Comparison of ENCODE assay signal across 9 mouse cellular contexts in the genomic region with DNA sequence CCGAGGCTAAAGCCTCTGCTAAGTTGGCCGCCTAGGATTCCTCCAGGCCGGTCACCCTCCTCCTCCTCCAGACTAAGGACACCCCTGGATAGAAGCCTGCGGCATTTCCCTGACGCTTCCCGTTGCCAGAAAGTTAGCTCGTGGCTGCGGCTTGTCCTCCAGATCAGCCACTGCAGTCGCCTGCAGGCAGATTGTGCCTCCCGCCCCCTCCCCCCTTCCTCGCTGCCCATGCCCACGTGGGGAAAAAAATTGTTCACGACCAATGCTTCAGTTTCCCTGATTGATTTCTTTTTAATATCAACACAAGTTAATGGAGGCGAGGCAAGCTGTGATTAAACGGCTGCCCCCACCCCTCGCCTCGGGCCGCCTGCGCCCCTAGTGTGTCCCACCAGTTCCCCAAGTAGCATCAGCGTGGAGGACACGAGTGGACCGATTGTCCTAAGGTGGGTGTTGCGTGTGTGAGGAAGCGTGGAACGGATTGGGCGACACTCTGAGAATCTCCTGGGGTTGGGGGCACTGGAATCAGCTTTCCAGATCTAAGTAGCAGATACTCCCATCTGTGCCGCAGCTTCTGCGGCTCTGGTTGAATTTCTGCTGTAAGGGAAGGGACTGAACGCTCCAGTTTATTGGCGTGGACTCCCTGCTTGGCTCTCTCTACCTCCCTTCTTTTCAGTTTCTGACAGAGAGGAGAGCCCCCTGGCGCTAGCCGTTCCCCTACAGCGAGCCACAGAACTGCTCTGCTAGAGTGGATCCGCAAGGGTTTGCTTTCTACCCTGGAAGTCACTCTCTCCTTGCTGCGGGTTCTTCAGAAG. TPM values are rescaled to one million over a fixed set of nuclear protein-coding genes. Genes with fewer than 3 reads are reported as not detected.
DNase-seq lines count a peak whose midpoint lies in the region; ATAC-seq and TF ChIP-seq lines count a peak whose summit lies in the region.
"Had no signal": no experiment of that assay in that cellular context is flagged by ENCODE, and none has a peak within 500 bp of the region (broad histone marks: within the 10 kb centered on the region; RNA-seq: fewer than 3 reads in every experiment).

No protein-coding gene starts in this region.

- H3K36me3 ChIP-seq in ES-E14 (ENCODE audit: control insufficient read depth, insufficient read depth, low read length, poor library complexity, severe bottlenecking) (no peaks in the 10 kb centered on the region), myocyte (ENCODE audit: control insufficient read depth, insufficient read depth) (no peaks in the 10 kb centered on the region)
- H3K36me3 ChIP-seq in forebrain, embryonic 10.5 days (replicated peaks) = no peaks in the 10 kb centered on the region
- H3K36me3 ChIP-seq in hindbrain, embryonic 12.5 days = no peaks in the 10 kb centered on the region
- no peaks in the 10 kb centered on the region for H3K36me3 ChIP-seq in liver, adult 2 months (ENCODE audit: control insufficient read depth, insufficient read depth, low read length)

- TF ChIP-seq CTCF in liver, adult 2 months (IDR thresholded peaks at IDR 0.05; ENCODE audit: low read depth, low read length) = 0 out of 2 replicates have a peak, but pooled peaks have one; percentile 21

- H3K79me2 ChIP-seq in liver, adult 2 months (ENCODE audit: control insufficient read depth, insufficient read depth, low read length) = 0 out of 2 replicates have a peak, but pooled peaks cover 3% of the 10 kb centered on the region
- peaks cover 71% of the 10 kb centered on the region for H3K79me2 ChIP-seq in myocyte (ENCODE audit: control insufficient read depth, insufficient read depth)

- WGBS in forebrain, embryonic 10.5 days = under 1% methylated on average over 35 of the region's 35 CpGs
- WGBS in hindbrain, embryonic 12.5 days = under 1% methylated on average over 35 of the region's 35 CpGs
- WGBS in liver, adult 2 months = 2% methylated on average over 35 of the region's 35 CpGs

- H3K27me3 ChIP-seq in forebrain, embryonic 10.5 days (ENCODE audit: poor library complexity, severe bottlenecking) = peaks cover 94% of the 10 kb centered on the region
- H3K27me3 ChIP-seq in hindbrain, embryonic 12.5 days = peaks cover 41% of the 10 kb centered on the region
- 0 out of 2 replicates have a peak, but pooled peaks cover 2% of the 10 kb centered on the region for H3K27me3 ChIP-seq in liver, adult 2 months (ENCODE audit: control insufficient read depth, insufficient read depth, low read length)
- H3K27me3 ChIP-seq in myocyte (ENCODE audit: control insufficient read depth, insufficient read depth, insufficient read length) = no peaks in the 10 kb centered on the region

- ATAC-seq in hindbrain, embryonic 12.5 days (ENCODE audit: low FRiP score) = no peak

- H3K9ac ChIP-seq in ES-E14 (ENCODE audit: insufficient read depth, low read depth, low read length, poor library complexity, severe bottlenecking) = peak overlapping the region; percentile 29; the same call in 1 of the 2 replicates
- peak overlapping the region; percentile 82 for H3K9ac ChIP-seq in hindbrain, embryonic 12.5 days
- H3K9ac ChIP-seq in liver, adult 2 months (ENCODE audit: low read depth, low read length) = peak overlapping the region; percentile 66

- no peaks in the 10 kb centered on the region for H3K9me3 ChIP-seq in ES-E14 (ENCODE audit: control insufficient read depth, insufficient read depth, low read depth, low read length)
- no peaks in the 10 kb centered on the region for H3K9me3 ChIP-seq in forebrain, embryonic 10.5 days
- no peaks in the 10 kb centered on the region for H3K9me3 ChIP-seq in hindbrain, embryonic 12.5 days (replicated peaks)

- H3K27ac ChIP-seq in ES-E14 (ENCODE audit: insufficient read depth, low read depth, low read length, poor library complexity, severe bottlenecking) = no peak overlapping the region
- peak overlapping the region; percentile 84 for H3K27ac ChIP-seq in forebrain, embryonic 10.5 days
- H3K27ac ChIP-seq in hindbrain, embryonic 12.5 days = peak overlapping the region; percentile 89
- H3K27ac ChIP-seq in liver, adult 2 months (replicated peaks; ENCODE audit: insufficient read depth, low read depth, low read length) = peak overlapping the region; percentile 47; the same call in 1 of the 2 replicates

- peak overlapping the region; percentile 22 for H3ac ChIP-seq in myocyte (ENCODE audit: control insufficient read depth, insufficient read length)

- H3K4me1 ChIP-seq in ES-E14 (ENCODE audit: control insufficient read depth in 2 of 2, insufficient read depth in 2 of 2, low read length in 2 of 2, poor library complexity in 1 of 2) = peaks cover 0 to 15% of the 10 kb centered on the region in 2 experiments; a peak in 2 of 4 replicates
- H3K4me1 ChIP-seq in forebrain, embryonic 10.5 days = peaks cover 79% of the 10 kb centered on the region
- peaks cover 49% of the 10 kb centered on the region for H3K4me1 ChIP-seq in hindbrain, embryonic 12.5 days
- peaks cover 17% of the 10 kb centered on the region for H3K4me1 ChIP-seq in liver, adult 2 months (ENCODE audit: control insufficient read depth, insufficient read depth, low read length)

- peak overlapping the region; percentile 95 for H3K4me2 ChIP-seq in hindbrain, embryonic 12.5 days (replicated peaks)
- H3K4me2 ChIP-seq in myocyte (ENCODE audit: low read depth) = peak overlapping the region; percentile 99

- TF ChIP-seq POLR2A in liver, adult 2 months (IDR thresholded peaks at IDR 0.05; ENCODE audit: extremely low read depth, insufficient read depth, low read length) = no peak
- no peak for TF ChIP-seq POLR2A in myocyte (IDR thresholded peaks at IDR 0.05; ENCODE audit: insufficient read length, low read depth)

- peak; percentile 60 to 69 for DNase-seq in cerebellum, postnatal 10 days
- no peak for DNase-seq in cerebellum, adult 9-11 months
- DNase-seq in ES-E14 (ENCODE audit: low read depth, low spot score) = no peak
- peak; percentile 65 for DNase-seq in forebrain, embryonic 10.5 days (ENCODE audit: extremely low spot score, low spot score)
- DNase-seq in liver, adult 2 months (ENCODE audit: extremely low read depth, low read depth, low spot score) = no peak
- DNase-seq in thymus, postnatal 36 days = no peak

- in situ Hi-C loops in ES-E14 (cut with MboI; ENCODE audit: low sequenced_read_pairs in 2 of 2, unreplicated experiment in 2 of 2) = no loop called here

- H3K4me3 ChIP-seq in ES-E14 (ENCODE audit: insufficient read depth in 1 of 2, low read depth in 1 of 2, low read length in 2 of 2, poor library complexity in 1 of 2, severe bottlenecking in 1 of 2) = peak overlapping the region; percentile 56 to 62
- H3K4me3 ChIP-seq in forebrain, embryonic 10.5 days = peak overlapping the region; percentile 75
- H3K4me3 ChIP-seq in hindbrain, embryonic 12.5 days = peak overlapping the region; percentile 61
- H3K4me3 ChIP-seq in liver, adult 2 months (ENCODE audit: insufficient read depth, low read depth, low read length) = peak overlapping the region; percentile 80
- peak overlapping the region; percentile 85 for H3K4me3 ChIP-seq in myocyte

TF ChIP-seq in ES-E14, 5 proteins besides CTCF, POLR2A, EP300 and RAD21:
- no peak for TF ChIP-seq MAFK (IDR thresholded peaks at IDR 0.05; ENCODE audit: insufficient read depth, low read depth, low read length)
- TF ChIP-seq HCFC1 (IDR thresholded peaks at IDR 0.05; ENCODE audit: borderline replicate concordance, insufficient read depth, low read length) = no peak
- no peak for TF ChIP-seq ZC3H11A (IDR thresholded peaks at IDR 0.05; ENCODE audit: borderline replicate concordance, low read depth, low read length)
- no peak for TF ChIP-seq ZNF384 (IDR thresholded peaks at IDR 0.05; ENCODE audit: low read depth, low read length)

TF ChIP-seq in myocyte, 11 proteins besides CTCF, POLR2A, EP300 and RAD21:
- TF ChIP-seq REST (IDR thresholded peaks at IDR 0.05; ENCODE audit: insufficient read depth, insufficient read length) (no peak), MAX (IDR thresholded peaks at IDR 0.05; ENCODE audit: low read depth) (no peak), E2F4 (IDR thresholded peaks at IDR 0.05; ENCODE audit: insufficient read depth) (no peak), POLR2AphosphoS2 (IDR thresholded peaks at IDR 0.05; ENCODE audit: insufficient read length, low read depth) (no peak), TCF3 (IDR thresholded peaks at IDR 0.05; ENCODE audit: insufficient read length, low read depth) (no peak)

RNA-seq across cellular contexts. Expression of a gene that starts 4.2 kb away (rescaled TPM):
- 14.4 and 19.0 TPM in 2 replicates for total RNA-seq in ES-E14 (2012; rRNA removed)
- 9.6 and 10.5 TPM in 2 replicates for polyA plus RNA-seq in forebrain, embryonic 10.5 days (2016; fragmentation: Nextera tagmentation; extraction: Ambion mirVana)
- polyA plus RNA-seq in hindbrain, embryonic 12.5 days (2016; fragmentation: Nextera tagmentation; extraction: Ambion mirVana) = 43.8 and 45.9 TPM in 2 replicates
- 8.3 and 11.4 TPM in 2 replicates for total RNA-seq in liver, adult 2 months (2014; rRNA removed)
- polyA plus RNA-seq in liver, adult 2 months (2012; rRNA removed) = 3.2 and 3.3 TPM in 2 replicates
- polyA plus RNA-seq in myocyte (2012; fragmentation: generic; extraction: Trizol) = 18.3 TPM
- total RNA-seq: MEL had no signal

Comparison
In these comparisons a context has a peak if more than half of its experiments do, and no peak if none do; other contexts are left out.
1. DNase-seq: peak in cerebellum, postnatal 10 days (2 of 2) and forebrain, embryonic 10.5 days (single experiment); none in cerebellum, adult 9-11 months (single experiment), ES-E14 (single experiment), liver, adult 2 months (single experiment) and thymus, postnatal 36 days (0 of 2).
2. H3K9ac ChIP-seq: peak in every context shown above with its lines; median percentile 82 in hindbrain, embryonic 12.5 days; 66 in liver, adult 2 months; 29 in ES-E14.
3. Peak in every context shown above with its lines, with median percentiles within 50 percentile points of each other: H3K4me3 ChIP-seq.